Mouse (Mus musculus) kidney, adult 9 months (tissue): Measurements from ENCODE around the gene 2310034G01Rik.

Experiments used
- DNase-seq: peaks from one replicate; pipeline ENCODE4 v3.0.0; 2022

2310034G01Rik gene

GRCm38 (mm10) chr19:46350168-46350932 lies at the start of gene 2310034G01Rik:
Gene 2310034G01Rik (minus strand): TSS chr19:46350302.
- DNase-seq = no peak

- peak; percentile 59 for DNase-seq
Observed at GRCm38 (mm10) chr19:46399886-46400285, 49.8 kb upstream of the 2310034G01Rik start.

GRCm38 (mm10) chr19:46399372-46399771 lies 49.3 kb upstream of the 2310034G01Rik start:
- DNase-seq = peak; percentile 53

GRCm38 (mm10) chr19:46398401-46398800 lies 48.3 kb upstream of the 2310034G01Rik start:
- no peak for DNase-seq

GRCm38 (mm10) chr19:46397436-46398001 lies 47.4 kb upstream of the 2310034G01Rik start:
- DNase-seq = peak; percentile 47

GRCm38 (mm10) chr19:46396686-46397435 lies 46.8 kb upstream of the 2310034G01Rik start, which contains the start of gene Sufu:
Gene Sufu (plus strand): TSS chr19:46396896.
- peak; percentile 99 for DNase-seq

GRCm38 (mm10) chr19:46396109-46396508 lies 46.0 kb upstream of the 2310034G01Rik start:
- no peak for DNase-seq

- DNase-seq = peak; percentile 99
Observed at GRCm38 (mm10) chr19:46395109-46396009, 45.3 kb upstream of the 2310034G01Rik start, which contains the start of gene Actr1a. Gene Actr1a (minus strand): TSS chr19:46395748.

GRCm38 (mm10) chr19:46394712-46395108 lies 44.6 kb upstream of the 2310034G01Rik start:
- no peak for DNase-seq

GRCm38 (mm10) chr19:46392018-46392417 lies 41.9 kb upstream of the 2310034G01Rik start:
- peak; percentile 61 for DNase-seq

- DNase-seq = peak; percentile 40
Observed at GRCm38 (mm10) chr19:46389872-46390271, 39.8 kb upstream of the 2310034G01Rik start.

- peak; percentile 59 for DNase-seq
Observed at GRCm38 (mm10) chr19:46382275-46382674, 32.2 kb upstream of the 2310034G01Rik start.

GRCm38 (mm10) chr19:46375891-46376290 lies 25.8 kb upstream of the 2310034G01Rik start:
- DNase-seq = no peak

GRCm38 (mm10) chr19:46375489-46375888 lies 25.4 kb upstream of the 2310034G01Rik start:
- no peak for DNase-seq

- no peak for DNase-seq
Observed at GRCm38 (mm10) chr19:46374477-46375088, 24.5 kb upstream of the 2310034G01Rik start.

GRCm38 (mm10) chr19:46369204-46369603 lies 19.1 kb upstream of the 2310034G01Rik start:
- peak; percentile 72 for DNase-seq

GRCm38 (mm10) chr19:46367798-46368590 lies 17.9 kb upstream of the 2310034G01Rik start:
- no peak for DNase-seq

GRCm38 (mm10) chr19:46363294-46364009 lies 13.3 kb upstream of the 2310034G01Rik start:
- no peak for DNase-seq

GRCm38 (mm10) chr19:46362104-46362503 lies 12.0 kb upstream of the 2310034G01Rik start:
- DNase-seq = no peak

- no peak for DNase-seq
Observed at GRCm38 (mm10) chr19:46358381-46358780, 8.3 kb upstream of the 2310034G01Rik start.
